Mouse (Mus musculus): ENCODE measurements around the gene Hba-a2.
"Not testable (repeated sequence)": the region's sequence is repeated elsewhere in the genome, so short reads cannot be mapped to it uniquely, and the experiment has no call there.

DNA sequence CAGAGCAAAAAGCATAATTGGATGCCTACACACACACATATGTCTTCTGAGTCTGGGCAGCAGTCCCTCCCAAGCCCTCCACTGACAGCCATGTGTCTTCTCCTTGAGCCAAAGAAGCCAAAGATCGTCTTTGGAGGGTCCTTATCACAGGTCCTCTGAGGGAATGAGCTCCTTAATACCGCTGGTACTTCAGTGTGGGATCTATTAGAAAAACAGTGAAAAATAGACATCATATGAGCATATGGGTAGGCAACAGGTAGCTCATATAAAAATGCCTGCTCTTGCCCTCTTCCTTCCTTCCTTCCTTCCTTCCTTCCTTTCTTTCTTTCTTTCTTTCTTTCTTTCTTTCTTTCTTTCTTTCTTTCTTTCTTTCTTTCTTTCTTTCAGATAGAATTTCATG lies 11.7 kb upstream of the Hba-a2 start:
- not testable (repeated sequence) for TF ChIP-seq CTCF (IDR thresholded peaks at IDR 0.05; ENCODE audit: low read depth)
- peak; percentile 57 for TF ChIP-seq EP300 (IDR thresholded peaks at IDR 0.05; ENCODE audit: low read depth)
